Mouse (Mus musculus) testis, adult 2 months (tissue): ENCODE data around the gene Inhbc.

Experiments used
- CTCF ChIP-seq: fragments of 200-500 bp; IDR thresholded peaks from 2 replicates; pipeline ENCODE4 v1.5.1; 2012; ENCODE audit warnings: low read depth, mild to moderate bottlenecking, inconsistent platforms, low read length, moderate library complexity; ENCODE audit not compliant: control insufficient read depth, insufficient read depth, insufficient replicate concordance
- POLR2A ChIP-seq: fragments of 200-500 bp; IDR thresholded peaks from 2 replicates; pipeline ENCODE4 v1.6.1; 2012; ENCODE audit warnings: low read depth, mild to moderate bottlenecking, inconsistent platforms, low read length, moderate library complexity; ENCODE audit not compliant: control insufficient read depth

DNA sequence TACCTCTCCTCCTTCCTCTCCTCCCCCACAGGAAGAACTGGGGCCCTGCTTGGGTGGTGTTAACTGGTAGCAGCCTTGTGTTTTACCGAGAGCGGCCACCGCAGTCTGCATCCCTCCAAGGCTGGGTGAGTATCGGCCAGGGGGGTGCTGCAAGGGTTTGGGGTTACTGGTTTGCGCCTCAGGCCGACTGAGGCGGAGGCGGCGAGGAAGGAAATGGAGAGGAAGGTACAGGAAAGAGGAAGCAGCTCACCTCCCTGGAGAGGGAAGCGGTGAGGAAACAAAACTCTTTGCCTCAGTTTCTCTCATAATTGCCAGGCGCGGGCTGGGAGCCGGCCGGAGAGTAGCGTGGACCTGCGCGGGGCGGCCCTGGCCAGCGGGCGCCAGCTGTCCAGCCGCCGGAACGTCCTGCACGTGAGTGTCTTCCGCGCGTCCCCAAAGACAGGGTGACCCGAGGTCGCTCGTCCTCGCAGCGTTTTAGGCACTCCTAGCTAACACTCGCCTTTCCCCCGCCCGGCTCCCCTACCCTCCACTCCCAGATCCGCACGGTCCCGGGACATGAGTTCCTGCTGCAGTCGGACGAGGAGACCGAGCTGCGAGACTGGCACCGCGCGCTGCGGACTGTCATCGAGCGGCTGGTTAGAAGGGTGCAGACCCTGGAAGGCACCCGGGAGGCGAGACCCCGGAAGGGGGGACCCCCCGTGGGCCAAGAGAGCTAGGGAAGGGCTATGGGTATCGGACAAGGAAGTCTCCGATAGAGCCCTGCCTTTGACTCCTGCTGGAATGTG is 44.0 kb downstream of the Inhbc start:
- TF ChIP-seq CTCF (no peak), POLR2A (no peak)
